Mouse (Mus musculus) spleen, adult 2 months (tissue): Measurements from ENCODE around the gene Ceacam19.

Experiments used
- CTCF ChIP-seq: fragments of 200-500 bp; IDR thresholded peaks from 2 replicates; pipeline ENCODE4 v1.5.1; 2011; ENCODE audit warnings: mild to moderate bottlenecking, inconsistent platforms; ENCODE audit not compliant: insufficient read depth, insufficient read length, insufficient replicate concordance; ENCODE audit errors: extremely low read depth
- POLR2A ChIP-seq: fragments of 200-500 bp; IDR thresholded peaks from 2 replicates; pipeline ENCODE4 v1.6.1; 2011; ENCODE audit warnings: low read depth, low read length, inconsistent platforms

DNA sequence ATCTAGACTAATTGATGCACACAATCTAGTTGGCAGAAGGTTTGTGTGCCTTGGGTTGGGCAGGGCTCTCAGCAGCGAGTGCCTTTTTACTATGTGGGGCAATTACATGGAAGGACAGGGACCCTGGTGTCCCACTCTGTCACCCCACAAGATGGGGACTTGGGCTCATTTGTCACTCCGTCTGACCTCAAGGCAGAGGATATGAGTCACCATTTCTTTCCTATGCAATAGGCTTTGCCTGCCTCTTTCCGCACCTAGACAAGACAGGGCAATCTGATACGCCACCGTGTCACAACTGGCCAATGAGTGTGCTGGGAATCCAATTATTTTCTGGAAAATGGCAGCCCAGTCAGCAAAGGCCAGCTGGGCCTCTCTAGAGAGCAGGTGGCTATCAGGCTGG is 32.1 kb downstream of the Ceacam19 start:
- TF ChIP-seq CTCF, result no peak
- TF ChIP-seq POLR2A, result no peak
